Mouse (Mus musculus) bone marrow, adult 2 months (tissue): ENCODE measurements at regions not wholly inside any gene's neighbourhood (a gene's known extent, or its start where the extent isn't known, plus 50 kb on each side); places are given as distances from the start of the nearest gene placed in this dataset.

ENCODE experiments used
- CTCF ChIP-seq: fragments of 200-500 bp; IDR thresholded peaks from 2 replicates; pipeline ENCODE4 v1.5.1; 2011; ENCODE audit warnings: low read length, control low read depth; ENCODE audit not compliant: control insufficient read depth, insufficient read depth
- POLR2A ChIP-seq: fragments of 200-500 bp; IDR thresholded peaks from 2 replicates; pipeline ENCODE4 v1.6.1; 2011; ENCODE audit warnings: low read depth, mild to moderate bottlenecking, control low read depth, low read length, borderline replicate concordance; ENCODE audit not compliant: control insufficient read depth

DNA sequence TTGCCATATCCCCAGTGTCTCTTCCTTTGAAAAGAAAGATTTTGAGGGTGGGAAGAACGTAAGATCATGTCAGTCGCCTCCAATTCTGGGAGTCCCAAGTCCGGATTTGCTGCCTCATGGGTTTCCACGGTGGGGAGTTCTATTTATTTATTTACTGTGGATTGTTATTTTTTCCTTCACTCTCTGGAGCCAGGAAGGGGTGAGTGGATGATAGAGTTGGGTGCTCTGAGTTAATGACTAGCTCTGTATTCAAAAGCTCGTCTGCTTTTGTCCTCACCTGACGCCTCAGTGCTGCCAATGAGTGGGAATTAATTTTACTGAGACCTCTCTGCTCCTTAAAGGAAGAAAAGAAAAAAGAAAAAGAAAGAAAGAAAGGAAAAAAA, 551.8 kb upstream of the Btbd3 start:
- no peak for TF ChIP-seq CTCF
- TF ChIP-seq POLR2A = no peak
